Mouse (Mus musculus) midbrain, postnatal 0 days (tissue): ENCODE measurements around the gene Rapgef3. TPM values are rescaled to one million over a fixed set of nuclear protein-coding genes. Genes with fewer than 3 reads are reported as not detected.

ENCODE experiments used
- ATAC-seq: fragments of 200-750 bp; cut with Nextera tagmentation; 2 replicates; pipeline ENCODE4 v1.8.0; 2017; ENCODE audit warnings: moderate number of reproducible peaks, mild to moderate bottlenecking, moderate TSS enrichment, moderate library complexity; ENCODE audit not compliant: low FRiP score
- DNase-seq: peaks from one replicate; pipeline ENCODE4 v3.0.0-alpha.2; 2015; ENCODE audit warnings: low spot score
- H3K27ac ChIP-seq: fragments of 300-500 bp; sonication (generic); 2 replicates; pipeline ENCODE4 v1.5.1; 2014; ENCODE audit warnings: low read depth, mild to moderate bottlenecking, low read length, mixed read lengths
- H3K27me3 ChIP-seq: fragments of 300-500 bp; sonication (generic); 2 replicates; pipeline ENCODE4 v1.6.1; 2014; ENCODE audit warnings: low read length, control low read depth, mixed read lengths; ENCODE audit not compliant: insufficient read depth
- H3K36me3 ChIP-seq: fragments of 300-500 bp; sonication (generic); 2 replicates; pipeline ENCODE4 v1.6.1; 2014; ENCODE audit warnings: low read length, control low read depth, mixed read lengths; ENCODE audit not compliant: insufficient read depth
- H3K4me1 ChIP-seq: fragments of 300-500 bp; sonication (generic); 2 replicates; pipeline ENCODE4 v1.6.1; 2014; ENCODE audit warnings: mild to moderate bottlenecking, control low read depth, antibody characterized with exemption, low read length, mixed read lengths; ENCODE audit not compliant: insufficient read depth
- H3K4me2 ChIP-seq: fragments of 300-500 bp; sonication (generic); 2 replicates; pipeline ENCODE4 v1.6.1; 2014; ENCODE audit warnings: low read depth, mild to moderate bottlenecking, low read length, mixed read lengths; ENCODE audit not compliant: poor library complexity, severe bottlenecking
- H3K4me3 ChIP-seq: fragments of 300-500 bp; sonication (generic); 2 replicates; pipeline ENCODE4 v1.5.1; 2014; ENCODE audit warnings: low read depth, mild to moderate bottlenecking, low read length, moderate library complexity
- H3K9ac ChIP-seq: fragments of 300-500 bp; sonication (generic); replicated peaks from 2 replicates; pipeline ENCODE4 v1.6.1; 2014; ENCODE audit warnings: mild to moderate bottlenecking, low read length, moderate library complexity, mixed read lengths; ENCODE audit not compliant: poor library complexity, severe bottlenecking
- H3K9me3 ChIP-seq: fragments of 300-500 bp; sonication (generic); 2 replicates; pipeline ENCODE4 v1.6.1; 2016; ENCODE audit warnings: low read length, control low read depth
- CTCF ChIP-seq: IDR thresholded peaks from 2 replicates; pipeline ENCODE4 v1.5.1; 2016; ENCODE audit warnings: antibody characterized with exemption, mild to moderate bottlenecking
- WGBS: fragments of 180-500 bp; shearing (Covaris S2); extraction: QIAGEN DNeasy Blood & Tissue Kit; methylation state at CpG from one replicate; pipeline ENCODE4 v1.1.7; 2014; 5-methylcytosine and 5-hydroxymethylcytosine counted together
- polyA plus RNA-seq: library from polyadenylated mRNA; unstranded; fragments of >200 nt; fragmentation: Nextera tagmentation; extraction: Ambion mirVana; gene quantifications from 2 replicates; pipeline ENCODE4 v1.2.1, GENCODE M21; 2015
- total RNA-seq: library from RNA; depleted of rRNA; stranded (reverse); fragments of >200 nt; gene quantifications from 2 replicates; pipeline ENCODE4 v1.2.3, GENCODE M21; 2014

Rapgef3 gene
- total and polyA plus RNA-seq, 2 experiments from 2014 or later: 16.5 to 34.9 TPM

DNA sequence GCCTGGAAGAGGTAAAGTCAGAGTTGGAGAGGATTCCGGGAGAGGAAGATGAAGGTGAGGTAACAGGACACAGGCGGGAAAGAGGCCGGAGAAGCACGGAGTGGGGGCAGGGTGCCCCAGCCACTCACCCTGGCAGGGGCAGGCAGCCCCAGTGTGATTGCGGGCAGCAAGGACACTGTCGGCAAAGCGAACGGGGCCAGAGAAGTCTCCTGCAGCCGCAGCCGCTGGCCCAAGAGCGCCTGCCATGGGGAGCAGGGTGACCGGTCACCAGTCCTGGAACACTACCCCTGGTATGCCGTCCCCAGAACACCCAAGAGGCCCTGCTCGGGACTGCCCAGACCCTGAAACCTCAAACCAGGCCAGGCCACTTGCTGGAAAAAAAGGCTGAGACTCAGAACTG lies 40.8 kb upstream of the Rapgef3 start:
- H3K9me3 ChIP-seq: no peaks in the 10 kb centered on the region
- no peak overlapping the region for H3K27ac ChIP-seq
- 85% methylated on average over 14 of the region's 14 CpGs for WGBS
- H3K4me2 ChIP-seq: no peak overlapping the region
- no peak overlapping the region for H3K9ac ChIP-seq
- no peak overlapping the region for H3K4me3 ChIP-seq
- ATAC-seq: no peak
- TF ChIP-seq CTCF: no peak
- no peak for DNase-seq
- H3K36me3 ChIP-seq: peaks cover 39% of the 10 kb centered on the region
- peaks cover 8% of the 10 kb centered on the region; the same call in 1 of the 2 replicates for H3K4me1 ChIP-seq
- no peaks in the 10 kb centered on the region for H3K27me3 ChIP-seq

DNA sequence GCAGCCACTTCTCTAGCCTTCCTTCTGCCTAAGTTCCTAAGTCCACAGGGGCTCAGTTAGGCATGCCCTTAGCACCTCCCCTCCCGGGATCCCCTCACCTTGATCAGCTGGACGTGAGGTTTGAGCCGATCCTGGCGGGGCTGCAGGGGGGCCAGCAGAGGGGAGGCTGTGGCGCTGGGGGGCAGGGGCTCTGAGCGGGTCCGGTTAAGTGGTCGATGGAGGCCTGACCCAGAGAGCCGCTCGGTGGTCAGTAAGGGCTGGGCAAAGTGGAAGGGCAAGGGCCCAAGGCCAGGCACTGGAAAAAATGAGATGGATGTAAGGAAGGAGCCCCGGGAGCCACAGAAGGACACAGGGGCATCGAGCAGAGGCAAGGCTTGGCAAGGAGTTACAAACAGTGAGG lies 40.1 kb upstream of the Rapgef3 start:
- no peak for TF ChIP-seq CTCF
- Histone ChIP-seq H3K4me1 (peaks cover 7% of the 10 kb centered on the region; the same call in 1 of the 2 replicates), H3K36me3 (peaks cover 39% of the 10 kb centered on the region), H3K27me3 (no peaks in the 10 kb centered on the region), H3K4me2 (no peak overlapping the region), H3K9ac (no peak overlapping the region), H3K27ac (no peak overlapping the region), H3K9me3 (no peaks in the 10 kb centered on the region), H3K4me3 (no peak overlapping the region)
- ATAC-seq (no peak), DNase-seq (no peak)
- WGBS: 74% methylated on average over 12 of the region's 12 CpGs

DNA sequence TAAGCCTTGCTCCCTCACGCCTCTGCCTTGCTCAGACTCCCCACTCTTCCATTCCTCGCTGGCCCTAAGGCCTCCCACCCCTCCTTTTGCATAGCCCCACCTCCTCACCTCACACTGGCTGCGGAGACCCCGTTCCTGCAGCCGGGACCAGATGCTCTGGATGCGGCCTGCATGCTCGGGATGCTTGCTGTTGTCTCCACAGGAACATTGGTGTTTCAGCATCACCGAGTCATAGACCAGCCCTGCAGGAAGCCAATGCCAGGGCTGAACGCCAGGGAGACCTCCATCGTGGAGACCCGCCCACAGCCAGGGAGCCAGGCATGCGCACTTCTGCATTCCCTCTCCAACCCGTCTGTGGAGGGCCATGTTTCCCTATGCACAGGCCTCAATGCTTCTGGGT lies 34.8 kb upstream of the Rapgef3 start:
- Histone ChIP-seq H3K9me3 (no peaks in the 10 kb centered on the region), H3K36me3 (peaks cover 32% of the 10 kb centered on the region), H3K9ac (peak overlapping the region; percentile 51; the same call in 1 of the 2 replicates), H3K4me2 (peak overlapping the region; percentile 40), H3K27me3 (no peaks in the 10 kb centered on the region), H3K27ac (peak overlapping the region; percentile 32; the same call in 1 of the 2 replicates), H3K4me1 (peaks cover 5% of the 10 kb centered on the region; the same call in 1 of the 2 replicates), H3K4me3 (peak overlapping the region; percentile 12; the same call in 1 of the 2 replicates)
- DNase-seq: peak; percentile 84
- peak; percentile 57 for ATAC-seq
- WGBS: 18% methylated on average over 13 of the region's 13 CpGs
- TF ChIP-seq CTCF: peak; percentile 38

DNA sequence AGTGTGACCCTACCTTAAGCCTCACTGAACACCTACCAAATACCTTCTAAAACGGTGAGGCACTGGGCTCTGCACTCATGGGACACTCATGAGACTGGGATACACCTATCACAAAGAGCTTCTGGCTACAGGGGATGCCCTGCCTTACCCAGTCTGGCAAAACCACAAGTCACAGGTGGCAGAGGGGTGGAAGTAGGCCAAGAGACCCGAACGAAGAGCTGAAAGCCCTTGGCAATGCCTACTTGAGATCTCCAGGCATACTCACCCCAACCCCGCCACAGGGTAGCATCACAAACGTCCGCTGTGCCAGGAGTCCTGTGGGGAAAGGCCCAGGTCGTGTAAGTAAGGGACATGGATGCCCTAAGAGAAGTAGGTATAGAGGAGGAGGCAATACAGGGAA lies 34.0 kb upstream of the Rapgef3 start:
- Histone ChIP-seq H3K9me3 (no peaks in the 10 kb centered on the region), H3K27me3 (no peaks in the 10 kb centered on the region), H3K4me3 (no peak overlapping the region), H3K9ac (no peak overlapping the region), H3K27ac (0 out of 2 replicates have a peak overlapping the region, but pooled peaks have one; percentile 32), H3K36me3 (peaks cover 33% of the 10 kb centered on the region), H3K4me1 (peaks cover 5% of the 10 kb centered on the region; the same call in 1 of the 2 replicates), H3K4me2 (peak overlapping the region; percentile 40)
- ATAC-seq (no peak), DNase-seq (no peak)
- WGBS: 77% methylated on average over 7 of the region's 7 CpGs
- TF ChIP-seq CTCF: no peak

DNA sequence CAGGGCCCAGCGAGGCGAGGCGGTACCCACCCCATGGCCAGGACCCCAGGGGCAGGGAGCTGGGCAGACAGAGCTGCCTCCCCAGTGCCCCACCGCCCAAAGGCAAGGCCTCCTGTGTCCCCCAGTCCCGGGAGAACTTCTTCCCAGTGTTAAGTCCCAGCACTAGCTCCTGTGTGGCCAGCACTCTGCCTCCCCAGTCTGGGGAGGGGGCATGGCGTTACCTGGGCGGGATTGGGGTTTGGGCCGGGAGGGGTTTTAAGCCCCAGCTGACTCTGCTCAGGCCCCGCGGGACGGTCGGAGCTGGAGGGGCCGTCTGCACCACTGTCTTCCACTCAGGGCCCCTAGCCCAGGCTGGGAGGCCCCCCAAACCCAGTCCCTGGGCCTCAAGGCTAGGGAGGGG lies 33.1 kb upstream of the Rapgef3 start:
- no peak overlapping the region for H3K9ac ChIP-seq
- no peak for TF ChIP-seq CTCF
- WGBS: 87% methylated on average over 13 of the region's 13 CpGs
- H3K27ac ChIP-seq: no peak overlapping the region
- no peak overlapping the region for H3K4me2 ChIP-seq
- DNase-seq: no peak
- peaks cover 5% of the 10 kb centered on the region; the same call in 1 of the 2 replicates for H3K4me1 ChIP-seq
- H3K4me3 ChIP-seq: no peak overlapping the region
- ATAC-seq: no peak
- no peaks in the 10 kb centered on the region for H3K9me3 ChIP-seq
- peaks cover 35% of the 10 kb centered on the region for H3K36me3 ChIP-seq
- H3K27me3 ChIP-seq: no peaks in the 10 kb centered on the region

DNA sequence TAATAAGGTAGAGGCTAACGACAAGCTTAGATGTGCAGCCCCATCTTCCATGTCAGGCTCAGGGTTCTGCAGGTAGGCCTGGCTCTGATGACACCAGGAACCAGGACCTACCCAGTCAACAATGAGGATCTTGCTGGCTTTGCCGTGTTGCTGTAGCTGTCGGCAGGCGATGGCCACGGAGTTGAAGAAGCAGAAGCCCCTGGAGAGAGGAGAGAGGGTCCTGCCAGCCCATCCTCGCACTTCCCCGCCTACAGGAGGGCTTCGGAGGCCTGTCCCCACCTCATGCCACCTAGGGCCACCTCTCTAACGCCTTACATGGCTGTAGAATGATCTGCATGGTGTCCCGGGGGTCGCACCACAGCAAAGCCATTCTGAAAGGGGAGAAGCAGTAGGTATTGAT lies 31.7 kb upstream of the Rapgef3 start:
- Histone ChIP-seq H3K36me3 (peaks cover 45% of the 10 kb centered on the region), H3K4me1 (peaks cover 5% of the 10 kb centered on the region; the same call in 1 of the 2 replicates), H3K27me3 (no peaks in the 10 kb centered on the region), H3K27ac (no peak overlapping the region), H3K9ac (no peak overlapping the region), H3K4me3 (no peak overlapping the region), H3K9me3 (no peaks in the 10 kb centered on the region), H3K4me2 (no peak overlapping the region)
- ATAC-seq: no peak
- no peak for TF ChIP-seq CTCF
- no peak for DNase-seq
- WGBS: 69% methylated on average over 11 of the region's 11 CpGs
